Mouse (Mus musculus) intestine, embryonic 15.5 days (tissue): Measurements from ENCODE around the gene Vldlr. TPM values are rescaled to one million over a fixed set of nuclear protein-coding genes. Genes with fewer than 3 reads are reported as not detected.

Source experiments
- ATAC-seq: fragments of 200-750 bp; cut with Nextera tagmentation; 2 replicates; pipeline ENCODE4 v1.8.0; 2017; ENCODE audit warnings: moderate TSS enrichment, moderate library complexity
- H3K27ac ChIP-seq: fragments of 300-500 bp; sonication (generic); 2 replicates; pipeline ENCODE4 v1.5.1; 2015; ENCODE audit warnings: mild to moderate bottlenecking, inconsistent platforms
- H3K27me3 ChIP-seq: fragments of 300-500 bp; sonication (generic); replicated peaks from 2 replicates; pipeline ENCODE4 v1.6.1; 2015; ENCODE audit warnings: inconsistent platforms
- H3K36me3 ChIP-seq: fragments of 300-500 bp; sonication (generic); 2 replicates; pipeline ENCODE4 v1.6.1; 2015; ENCODE audit warnings: inconsistent platforms
- H3K4me1 ChIP-seq: fragments of 300-500 bp; sonication (generic); replicated peaks from 2 replicates; pipeline ENCODE4 v1.6.1; 2015; ENCODE audit warnings: inconsistent platforms
- H3K4me2 ChIP-seq: fragments of 300-500 bp; sonication (generic); replicated peaks from 2 replicates; pipeline ENCODE4 v1.6.1; 2015; ENCODE audit warnings: mild to moderate bottlenecking, inconsistent platforms
- H3K4me3 ChIP-seq: fragments of 300-500 bp; sonication (generic); replicated peaks from 2 replicates; pipeline ENCODE4 v1.5.1; 2015; ENCODE audit warnings: inconsistent platforms
- H3K9ac ChIP-seq: fragments of 300-500 bp; sonication (generic); 2 replicates; pipeline ENCODE4 v1.6.1; 2015; ENCODE audit warnings: inconsistent platforms
- H3K9me3 ChIP-seq: fragments of 300-500 bp; sonication (generic); 2 replicates; pipeline ENCODE4 v1.6.1; 2016; ENCODE audit warnings: inconsistent platforms
- WGBS: fragments of 180-500 bp; shearing (Covaris S2); methylation state at CpG from one replicate; pipeline ENCODE4 v1.1.7; 2015; 5-methylcytosine and 5-hydroxymethylcytosine counted together
- polyA plus RNA-seq: library from polyadenylated mRNA; unstranded; fragments of >200 nt; fragmentation: Nextera tagmentation; extraction: Ambion mirVana; gene quantifications from 2 replicates; pipeline ENCODE4 v1.2.1, GENCODE M21; 2015

The Vldlr gene
- polyA plus RNA-seq, 1 experiment from 2014 or later: 6.7 TPM

DNA sequence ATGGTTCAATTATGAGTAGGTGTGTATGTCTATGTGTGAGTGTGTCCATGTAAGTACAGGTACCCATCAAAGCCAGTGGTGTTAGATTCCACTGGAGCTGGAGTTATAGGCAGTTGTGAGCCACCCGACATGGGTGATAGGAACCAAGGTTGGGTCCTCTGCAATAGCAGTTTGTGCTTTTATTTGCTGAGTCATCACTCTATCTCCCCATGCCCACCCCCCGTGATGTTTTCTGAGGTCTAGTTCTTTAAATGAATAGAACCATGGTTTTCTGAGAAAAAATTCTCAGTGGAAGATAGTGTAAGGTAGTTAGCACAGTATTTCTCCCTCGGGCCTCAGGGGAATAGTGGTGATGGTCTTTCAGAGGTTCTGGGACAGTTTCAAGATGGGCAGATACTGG, 39.4 kb downstream of the Vldlr start:
- H3K27ac ChIP-seq: no peak overlapping the region
- no peak overlapping the region for H3K9ac ChIP-seq

DNA sequence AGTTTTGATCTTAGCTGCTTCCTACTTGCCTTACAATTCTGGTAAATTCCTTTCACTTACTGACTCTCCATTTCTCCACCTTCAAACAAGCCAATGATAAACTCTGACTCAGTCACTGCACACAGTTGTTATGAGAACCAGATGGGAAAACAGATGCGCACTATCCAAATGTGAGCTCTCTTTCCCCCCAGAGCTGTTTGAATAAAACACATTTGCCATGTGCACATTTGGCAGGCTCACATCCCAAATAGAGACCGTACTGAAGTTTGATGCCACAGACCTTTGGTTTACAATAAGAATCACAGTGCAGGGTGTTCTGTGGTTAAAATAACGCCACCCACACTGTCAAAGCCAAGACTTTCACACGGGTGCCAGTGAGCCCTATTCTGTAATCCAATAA, 43.8 kb downstream of the Vldlr start:
- WGBS: 63% methylated on average over 4 of the region's 4 CpGs
- Histone ChIP-seq H3K27ac (no peak overlapping the region), H3K4me3 (no peak overlapping the region), H3K27me3 (no peaks in the 10 kb centered on the region), H3K9me3 (no peaks in the 10 kb centered on the region), H3K4me2 (no peak overlapping the region), H3K36me3 (no peaks in the 10 kb centered on the region), H3K9ac (no peak overlapping the region), H3K4me1 (no peaks in the 10 kb centered on the region)
- no peak for ATAC-seq

More for the DNA sequence above, 39.4 kb downstream of the Vldlr start:
- no peaks in the 10 kb centered on the region for H3K4me1 ChIP-seq
- no peaks in the 10 kb centered on the region for H3K27me3 ChIP-seq
- H3K36me3 ChIP-seq: no peaks in the 10 kb centered on the region
- H3K9me3 ChIP-seq: no peaks in the 10 kb centered on the region
- WGBS: 84% methylated on average over 3 of the region's 3 CpGs
- no peak for ATAC-seq
- H3K4me3 ChIP-seq: no peak overlapping the region
- no peak overlapping the region for H3K4me2 ChIP-seq

DNA sequence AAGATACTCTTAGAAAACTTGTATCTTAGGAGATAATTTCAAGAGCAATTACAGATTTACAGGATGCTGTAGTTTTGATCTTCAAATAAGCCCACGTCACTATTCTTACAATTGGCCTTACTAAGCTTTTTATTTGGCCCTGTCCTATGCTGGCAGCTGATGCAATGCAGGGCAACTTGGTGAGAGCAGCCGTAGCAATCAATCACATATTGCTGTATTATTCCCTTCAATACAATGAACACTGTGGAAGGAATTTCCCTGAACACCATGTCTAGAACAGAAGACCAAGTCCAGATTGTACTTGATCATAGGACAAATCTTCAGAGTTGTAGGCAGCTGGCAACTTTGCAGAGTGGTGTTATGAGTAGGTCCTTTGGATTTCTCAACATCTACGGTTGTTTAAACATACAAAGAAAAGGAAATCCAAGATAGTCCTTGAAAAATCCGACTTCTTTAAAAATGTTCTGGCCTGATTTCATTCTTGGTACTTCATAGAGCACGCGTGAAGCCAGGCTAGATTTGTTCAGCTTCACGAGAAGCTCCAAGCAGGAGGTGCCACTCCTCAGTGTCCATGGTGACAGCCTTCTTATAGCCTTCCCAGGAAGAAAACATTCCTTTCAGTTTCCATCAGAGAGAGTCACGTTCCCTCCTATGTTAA, 44.5 kb downstream of the Vldlr start:
- Histone ChIP-seq H3K27ac (no peak overlapping the region), H3K9ac (no peak overlapping the region), H3K4me1 (no peaks in the 10 kb centered on the region), H3K9me3 (no peaks in the 10 kb centered on the region), H3K4me3 (no peak overlapping the region), H3K27me3 (no peaks in the 10 kb centered on the region), H3K36me3 (no peaks in the 10 kb centered on the region), H3K4me2 (no peak overlapping the region)
- WGBS: 81% methylated on average over 8 of the region's 8 CpGs
- no peak for ATAC-seq

DNA sequence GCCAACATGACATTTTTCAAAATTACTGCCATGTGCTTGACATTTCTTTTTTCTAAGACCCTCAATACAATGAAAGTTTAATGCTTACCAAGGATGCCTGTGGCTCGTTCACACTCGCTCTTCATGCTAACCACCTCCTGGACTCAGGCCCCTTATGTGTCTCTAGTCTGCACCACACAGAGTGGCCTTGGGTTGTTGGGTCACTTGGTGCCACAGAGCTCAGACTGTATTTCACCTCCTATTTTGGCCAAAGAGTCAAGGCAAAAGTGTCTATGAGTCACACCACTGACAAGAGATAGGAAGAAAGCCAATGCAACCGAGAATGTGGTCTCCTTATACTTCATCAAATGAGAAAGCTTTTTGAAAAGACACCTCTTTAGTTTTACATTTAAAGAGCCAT, 45.9 kb downstream of the Vldlr start:
- H3K9ac ChIP-seq: no peak overlapping the region
- H3K4me3 ChIP-seq: no peak overlapping the region
- 81% methylated on average over 3 of the region's 3 CpGs for WGBS
- no peak for ATAC-seq
- no peaks in the 10 kb centered on the region for H3K36me3 ChIP-seq
- H3K9me3 ChIP-seq: no peaks in the 10 kb centered on the region
- H3K4me1 ChIP-seq: no peaks in the 10 kb centered on the region
- no peak overlapping the region for H3K27ac ChIP-seq
- H3K27me3 ChIP-seq: no peaks in the 10 kb centered on the region
- H3K4me2 ChIP-seq: no peak overlapping the region

DNA sequence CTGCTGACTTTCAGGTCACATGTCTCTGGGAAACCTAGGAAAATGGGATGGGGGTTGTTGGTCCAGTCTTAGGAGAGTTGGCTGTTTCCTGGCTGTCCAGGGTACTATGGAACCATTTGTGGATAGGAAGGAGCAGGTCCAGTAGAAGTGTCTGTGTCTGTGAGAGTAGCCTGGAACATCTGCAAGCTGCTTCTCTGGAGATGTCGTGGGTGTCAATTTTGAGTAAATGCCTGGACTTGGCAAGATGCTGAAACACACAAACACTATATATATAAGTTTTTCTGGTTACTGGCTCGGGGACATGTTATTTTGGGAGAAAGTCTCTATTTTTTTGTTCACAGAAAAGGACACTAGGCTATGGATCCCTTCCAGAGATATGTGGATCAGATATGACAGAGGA, 57.1 kb downstream of the Vldlr start:
- Histone ChIP-seq H3K27ac (no peak overlapping the region), H3K4me2 (no peak overlapping the region), H3K4me3 (no peak overlapping the region), H3K36me3 (no peaks in the 10 kb centered on the region), H3K4me1 (no peaks in the 10 kb centered on the region), H3K9me3 (no peaks in the 10 kb centered on the region), H3K9ac (no peak overlapping the region), H3K27me3 (no peaks in the 10 kb centered on the region)
- 67% methylated on average over 2 of the region's 2 CpGs for WGBS
- no peak for ATAC-seq

DNA sequence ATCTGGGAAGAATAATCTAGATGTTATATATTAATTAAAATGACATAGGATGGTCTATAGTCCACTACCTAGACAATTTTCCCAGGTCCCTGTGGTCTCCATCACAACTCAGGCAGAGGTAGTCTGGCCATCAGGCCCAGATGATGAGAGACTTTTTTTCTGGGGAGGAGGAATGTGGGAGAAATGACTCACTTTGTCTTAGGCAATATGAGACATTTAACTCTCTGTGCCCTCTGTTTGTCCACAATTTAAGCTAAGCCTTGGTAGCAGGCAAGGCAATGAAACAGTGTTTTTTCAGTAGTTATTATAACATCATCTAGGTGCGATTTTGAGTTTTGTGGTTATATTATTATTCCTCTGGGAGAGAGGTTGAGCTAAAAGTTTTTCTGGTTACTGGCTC, 58.1 kb downstream of the Vldlr start:
- H3K4me2 ChIP-seq: no peak overlapping the region
- H3K9ac ChIP-seq: no peak overlapping the region
- H3K9me3 ChIP-seq: no peaks in the 10 kb centered on the region
- no peaks in the 10 kb centered on the region for H3K4me1 ChIP-seq
- no peak overlapping the region for H3K27ac ChIP-seq
- no peak overlapping the region for H3K4me3 ChIP-seq
- ATAC-seq: no peak
- no peaks in the 10 kb centered on the region for H3K27me3 ChIP-seq
- WGBS: 88% methylated on average over 1 of the region's 1 CpGs
- H3K36me3 ChIP-seq: no peaks in the 10 kb centered on the region

DNA sequence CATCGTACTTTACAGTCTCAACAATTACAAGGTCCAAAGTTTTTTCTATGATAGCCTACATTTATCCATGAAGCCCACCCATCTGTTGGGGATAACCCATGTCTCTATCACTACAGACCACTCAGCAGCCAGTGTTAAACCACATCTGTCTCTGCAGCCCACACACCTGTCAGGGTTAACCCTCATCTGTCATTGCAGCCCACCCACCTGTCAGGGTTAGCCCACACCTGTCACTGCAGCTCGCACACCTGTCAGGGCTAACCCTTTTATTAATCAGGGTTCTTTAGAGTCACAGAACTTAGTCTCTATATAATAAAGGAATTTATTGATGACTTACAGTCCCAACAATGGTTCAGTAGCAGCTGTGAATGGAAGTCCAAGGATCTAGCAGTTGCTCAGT, 62.9 kb downstream of the Vldlr start:
- H3K9me3 ChIP-seq: no peaks in the 10 kb centered on the region
- H3K27me3 ChIP-seq: no peaks in the 10 kb centered on the region
- H3K4me3 ChIP-seq: no peak overlapping the region
- H3K27ac ChIP-seq: no peak overlapping the region
- ATAC-seq: no peak
- H3K4me2 ChIP-seq: no peak overlapping the region
- no peaks in the 10 kb centered on the region for H3K36me3 ChIP-seq
- H3K9ac ChIP-seq: no peak overlapping the region
- 89% methylated on average over 2 of the region's 2 CpGs for WGBS
- no peaks in the 10 kb centered on the region for H3K4me1 ChIP-seq

Other genes with a start within 250 kb of the Vldlr start
- 0.13 and 0.15 TPM in 2 replicates for gene Kcnv2, start 106.1 kb downstream of the Vldlr start, polyA plus RNA-seq
- 64.1 and 81.4 TPM in 2 replicates for gene Pum3, start 213.3 kb downstream of the Vldlr start, polyA plus RNA-seq